Mouse (Mus musculus) G1E (cell line): Measurements from ENCODE around the gene Arfip1. TPM values are rescaled to one million over a fixed set of nuclear protein-coding genes. Genes with fewer than 3 reads are reported as not detected.
A peak's percentile ranks its signal among the peaks of the same experiment; 100 is the strongest.

Experiments
- ATAC-seq: 2 replicates; pipeline ENCODE4 v1.8.0; 2016; ENCODE audit warnings: mild to moderate bottlenecking; ENCODE audit not compliant: insufficient number of reproducible peaks, poor library complexity, low FRiP score, severe bottlenecking; ENCODE audit errors: extremely low read depth
- DNase-seq: peaks from one replicate; pipeline ENCODE4 v3.0.0; 2012; ENCODE audit warnings: low spot score
- H3K27me3 ChIP-seq: 2 replicates; pipeline ENCODE4 v1.6.1; 2012; ENCODE audit warnings: mild to moderate bottlenecking, low read length, inconsistent platforms; ENCODE audit not compliant: insufficient read depth
- H3K36me3 ChIP-seq: replicated peaks from 2 replicates; pipeline ENCODE3; 2012; ENCODE audit warnings: mild to moderate bottlenecking, inconsistent platforms
- H3K4me1 ChIP-seq: 2 replicates; pipeline ENCODE4 v1.6.1; 2012; ENCODE audit warnings: low read depth, low read length, inconsistent platforms, mixed read lengths; ENCODE audit not compliant: insufficient read depth
- H3K4me3 ChIP-seq: 2 replicates; pipeline ENCODE4 v1.5.1; 2012; ENCODE audit warnings: low read depth, mild to moderate bottlenecking, inconsistent platforms, low read length, moderate library complexity, mixed read lengths
- H3K9me3 ChIP-seq: replicated peaks from 2 replicates; pipeline ENCODE4 v1.6.1; 2012; ENCODE audit warnings: inconsistent platforms
- CTCF ChIP-seq: IDR thresholded peaks from 2 replicates; pipeline ENCODE4 v1.5.1; 2012; ENCODE audit warnings: low read depth, low read length, inconsistent platforms, mixed read lengths
- GATA1 ChIP-seq: IDR thresholded peaks from 2 replicates; pipeline ENCODE4 v1.6.1; 2012; ENCODE audit warnings: borderline replicate concordance, low read length, inconsistent platforms, mixed read lengths
- GATA2 ChIP-seq: IDR thresholded peaks from 2 replicates; pipeline ENCODE4 v1.6.1; 2012; ENCODE audit warnings: low read depth, low read length, inconsistent platforms, borderline replicate concordance
- POLR2AphosphoS5 ChIP-seq: IDR thresholded peaks from 2 replicates; pipeline ENCODE4 v1.6.1; 2012; ENCODE audit warnings: low read depth, low read length, inconsistent platforms; ENCODE audit not compliant: insufficient replicate concordance
- TAL1 ChIP-seq: conservative IDR thresholded peaks from 2 replicates; pipeline ENCODE4 v1.6.1; 2012; ENCODE audit warnings: low read depth, low read length, inconsistent platforms, mixed read lengths
- polyA plus RNA-seq: library from polyadenylated mRNA; stranded (reverse); fragments of >175 nt; gene quantifications from 2 replicates; pipeline ENCODE4 v1.2.3, GENCODE M21; 2012
- total RNA-seq, 2 experiments: library from RNA; stranded (forward) in 1 of 2; stranded (reverse) in 1 of 2; fragments of 200-1000 nt in 1 of 2; fragments of >200 nt in 1 of 2; fragmentation: Nextera tagmentation in 1 of 2; gene quantifications; 2 replicates each; pipeline ENCODE4 v1.2.3; 2014 to 2017

The Arfip1 gene
- total and polyA plus RNA-seq, 3 experiments: 28.3 to 92.9 (median 62.5) TPM

DNA sequence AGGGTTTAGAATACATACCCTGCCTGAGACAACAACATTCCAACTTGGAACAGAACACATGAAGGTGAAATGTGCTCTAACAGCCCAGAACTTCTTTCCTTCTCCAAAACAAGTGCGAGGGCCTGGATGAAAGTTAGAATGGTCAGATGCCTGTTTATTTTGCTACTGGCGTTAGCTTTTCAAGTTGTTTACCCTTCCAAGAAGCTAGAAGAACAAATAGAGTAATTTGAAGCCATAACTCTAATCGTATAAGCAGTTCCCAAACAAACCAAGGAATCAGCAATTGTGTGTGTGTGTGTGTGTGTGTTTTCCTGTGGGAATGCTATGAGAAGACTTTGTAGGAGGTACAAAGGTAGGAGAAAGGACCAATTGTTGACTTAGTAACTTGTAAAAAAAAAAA lies 97.5 kb downstream of the Arfip1 start:
- no peak for ATAC-seq
- H3K27me3 ChIP-seq: peaks cover 32% of the 10 kb centered on the region
- peaks cover 13% of the 10 kb centered on the region for H3K4me1 ChIP-seq
- no peaks in the 10 kb centered on the region for H3K9me3 ChIP-seq
- H3K4me3 ChIP-seq: no peak overlapping the region
- H3K36me3 ChIP-seq: no peaks in the 10 kb centered on the region
- DNase-seq: no peak
- TF ChIP-seq CTCF: no peak

DNA sequence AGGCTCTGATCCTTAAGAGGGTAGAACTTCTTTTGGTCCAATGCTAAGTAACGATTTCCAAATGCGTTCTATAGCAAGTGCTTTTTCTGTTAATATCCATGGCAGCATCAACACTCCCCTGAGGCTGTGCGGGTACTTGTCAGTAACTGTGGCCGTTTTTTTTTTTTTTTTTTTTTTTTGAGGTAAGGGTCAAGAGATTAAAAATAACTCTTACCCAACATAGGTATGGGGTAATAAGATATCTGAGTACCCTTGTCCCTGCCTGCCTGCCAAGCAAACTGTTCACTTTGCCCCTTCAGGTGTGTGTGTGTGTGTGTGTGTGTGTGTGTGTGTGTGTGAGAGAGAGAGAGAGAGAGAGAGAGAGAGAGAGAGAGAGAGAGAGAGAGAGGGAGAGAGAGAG lies 98.1 kb downstream of the Arfip1 start:
- no peak overlapping the region for H3K4me3 ChIP-seq
- H3K36me3 ChIP-seq: no peaks in the 10 kb centered on the region
- peaks cover 19% of the 10 kb centered on the region for H3K4me1 ChIP-seq
- DNase-seq (no peak), ATAC-seq (no peak)
- H3K9me3 ChIP-seq: no peaks in the 10 kb centered on the region
- TF ChIP-seq CTCF (no peak), TAL1 (no peak), GATA2 (no peak), POLR2AphosphoS5 (no peak), GATA1 (no peak)
- peaks cover 38% of the 10 kb centered on the region for H3K27me3 ChIP-seq

DNA sequence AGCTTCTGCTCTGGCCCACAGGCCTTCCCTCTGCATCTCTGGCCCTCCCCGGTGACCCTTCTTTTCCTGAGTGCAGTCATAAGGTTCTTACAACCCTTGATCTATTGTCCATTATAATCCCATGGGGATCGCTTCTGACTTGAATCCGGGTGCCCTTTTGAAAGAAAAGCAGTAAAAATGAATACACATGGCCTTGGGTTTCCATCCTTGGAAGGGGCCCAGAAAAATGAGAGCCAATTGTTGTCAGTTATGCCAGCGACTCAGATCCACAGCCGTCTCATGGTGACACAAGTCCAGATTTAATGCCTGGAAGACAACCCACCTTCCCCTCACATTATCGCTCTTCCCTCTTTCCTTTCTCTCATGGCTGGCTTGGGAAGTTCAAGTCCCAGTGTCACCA lies 100.3 kb downstream of the Arfip1 start:
- H3K27me3 ChIP-seq: peaks cover 56% of the 10 kb centered on the region
- H3K4me3 ChIP-seq: no peak overlapping the region
- H3K4me1 ChIP-seq: peaks cover 36% of the 10 kb centered on the region
- DNase-seq (no peak), ATAC-seq (no peak)
- no peaks in the 10 kb centered on the region for H3K36me3 ChIP-seq
- TF ChIP-seq GATA1: no peak
- no peak for TF ChIP-seq TAL1
- no peak for TF ChIP-seq GATA2
- TF ChIP-seq CTCF: no peak
- TF ChIP-seq POLR2AphosphoS5: no peak
- H3K9me3 ChIP-seq: no peaks in the 10 kb centered on the region

- H3K9me3 ChIP-seq: no peaks in the 10 kb centered on the region
- H3K36me3 ChIP-seq: no peaks in the 10 kb centered on the region
- peaks cover 38% of the 10 kb centered on the region for H3K4me1 ChIP-seq
- no peak for ATAC-seq
- peaks cover 56% of the 10 kb centered on the region for H3K27me3 ChIP-seq
- peak; percentile 33 for DNase-seq
- H3K4me3 ChIP-seq: no peak overlapping the region
- no peak for TF ChIP-seq POLR2AphosphoS5
- no peak for TF ChIP-seq TAL1
- no peak for TF ChIP-seq CTCF
- no peak for TF ChIP-seq GATA2
- TF ChIP-seq GATA1: no peak
Observed at GRCm38 (mm10) chr3:84481104-84481503, 101.3 kb downstream of the Arfip1 start.

GRCm38 (mm10) chr3:84480006-84480897 lies 102.2 kb downstream of the Arfip1 start, which contains the start of gene Fhdc1:
Gene Fhdc1 (minus strand): TSS chr3:84480429.
- DNase-seq (peak; percentile 48), ATAC-seq (no peak)
- H3K4me1 ChIP-seq: peaks cover 40% of the 10 kb centered on the region
- peaks cover under 1% of the 10 kb centered on the region for H3K36me3 ChIP-seq
- peak within 1 kb of the TSS; percentile 72 for H3K4me3 ChIP-seq
- peaks cover 56% of the 10 kb centered on the region for H3K27me3 ChIP-seq
- no peaks in the 10 kb centered on the region for H3K9me3 ChIP-seq
- TF ChIP-seq GATA1: no peak
- TF ChIP-seq TAL1: no peak
- no peak for TF ChIP-seq GATA2
- TF ChIP-seq CTCF: no peak
- TF ChIP-seq POLR2AphosphoS5: no peak

GRCm38 (mm10) chr3:84479293-84480005 lies 103.0 kb downstream of the Arfip1 start:
- Histone ChIP-seq H3K27me3 (peaks cover 63% of the 10 kb centered on the region), H3K9me3 (no peaks in the 10 kb centered on the region), H3K36me3 (peaks cover 4% of the 10 kb centered on the region), H3K4me3 (peak overlapping the region; percentile 72), H3K4me1 (peaks cover 46% of the 10 kb centered on the region)
- TF ChIP-seq CTCF (no peak), GATA1 (no peak), POLR2AphosphoS5 (no peak), GATA2 (no peak), TAL1 (no peak)
- ATAC-seq (no peak), DNase-seq (peak; percentile 49)
